Mouse (Mus musculus): ENCODE results near the gene Rnf17. TPM values are rescaled to one million over a fixed set of nuclear protein-coding genes. Genes with fewer than 3 reads are reported as not detected.

The Rnf17 gene
- polyA plus RNA-seq, 1 experiment: 0.57 TPM

DNA sequence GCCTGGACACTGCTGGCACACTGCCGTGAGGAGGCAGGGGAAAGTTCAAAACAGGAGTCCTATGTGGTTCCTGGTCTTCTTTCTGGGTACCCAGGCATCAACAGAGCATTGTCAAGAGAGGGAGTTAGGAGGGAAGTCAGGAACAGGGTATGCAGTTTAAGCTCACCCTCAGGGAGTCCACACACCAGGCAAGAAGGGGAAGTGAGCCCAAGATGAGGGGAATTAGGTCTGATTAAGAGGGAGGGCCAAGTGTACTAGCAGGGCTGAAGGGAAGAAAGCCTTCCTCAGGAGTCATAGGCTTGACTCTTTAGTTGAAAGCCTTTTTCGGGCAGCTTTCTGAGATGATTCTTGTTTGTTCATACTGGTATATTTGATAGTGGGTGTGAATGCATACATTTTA, 112.4 kb downstream of the Rnf17 start:
- DNase-seq: no peak
- WGBS: 73% methylated on average over 2 of the region's 2 CpGs
- Histone ChIP-seq H3K4me1 (ENCODE audit: control insufficient read depth, insufficient read depth, low read length) (no peaks in the 10 kb centered on the region), H3K4me3 (replicated peaks; ENCODE audit: insufficient read depth, low read depth, low read length) (no peak overlapping the region), H3K27me3 (ENCODE audit: control insufficient read depth, insufficient read depth, low read length) (no peaks in the 10 kb centered on the region), H3K27ac (ENCODE audit: insufficient read depth, low read length) (no peak overlapping the region)
- TF ChIP-seq POLR2A (IDR thresholded peaks at IDR 0.05; ENCODE audit: borderline replicate concordance, insufficient read depth, low read length) (no peak), CTCF (IDR thresholded peaks at IDR 0.05; ENCODE audit: borderline replicate concordance, insufficient read depth, low read depth, low read length) (no peak)

DNA sequence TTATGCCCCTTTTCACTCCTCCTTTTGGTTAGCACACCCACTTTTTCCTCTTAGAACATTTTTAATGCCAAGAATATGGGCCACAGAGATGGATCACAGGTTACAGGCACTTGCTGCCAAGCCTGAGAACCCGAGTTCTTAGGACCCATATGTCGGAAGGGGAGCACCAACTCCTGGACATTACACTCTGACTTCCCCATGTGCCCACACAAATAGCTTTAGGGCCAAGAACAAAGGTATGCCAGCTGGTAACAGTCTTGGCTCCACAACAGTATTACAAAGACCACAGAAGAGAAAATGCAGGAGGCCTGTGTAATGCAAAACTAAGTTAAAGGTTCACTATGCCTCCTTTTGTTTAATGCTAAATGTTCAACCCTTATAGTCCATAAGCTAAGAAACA, 128.4 kb downstream of the Rnf17 start:
- DNase-seq: peak; percentile 27 to 70
- Histone ChIP-seq H3K4me1 (ENCODE audit: control insufficient read depth, insufficient read depth, low read length) (peaks cover 4% of the 10 kb centered on the region; the same call in 1 of the 2 replicates), H3K4me3 (replicated peaks; ENCODE audit: insufficient read depth, low read depth, low read length) (no peak overlapping the region), H3K27ac (ENCODE audit: insufficient read depth, low read length) (no peak overlapping the region), H3K27me3 (ENCODE audit: control insufficient read depth, insufficient read depth, low read length) (no peaks in the 10 kb centered on the region)
- 12% methylated on average over 2 of the region's 2 CpGs for WGBS
- TF ChIP-seq POLR2A (IDR thresholded peaks at IDR 0.05; ENCODE audit: borderline replicate concordance, insufficient read depth, low read length): no peak
- no peak for TF ChIP-seq CTCF (IDR thresholded peaks at IDR 0.05; ENCODE audit: borderline replicate concordance, insufficient read depth, low read depth, low read length)

DNA sequence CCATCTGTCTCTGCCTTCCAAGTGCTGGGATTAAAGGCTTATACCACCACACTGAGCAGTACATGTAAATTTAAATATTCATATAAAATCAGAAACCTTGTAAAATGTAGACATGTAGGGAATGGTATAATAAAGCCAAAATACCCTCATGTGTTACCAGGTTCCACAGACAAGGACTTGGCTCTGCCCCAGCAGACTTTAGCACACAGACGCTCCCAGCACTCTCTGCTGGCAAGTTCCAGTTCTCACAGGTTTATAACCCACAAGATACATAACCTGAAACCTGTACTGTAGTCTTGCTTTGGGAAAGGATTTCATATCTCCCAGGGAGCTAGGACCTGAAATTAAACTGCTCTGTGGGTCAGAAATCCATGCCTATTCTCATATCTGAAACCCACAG, 142.6 kb downstream of the Rnf17 start:
- TF ChIP-seq CTCF (IDR thresholded peaks at IDR 0.05; ENCODE audit: borderline replicate concordance, insufficient read depth, low read depth, low read length) (no peak), POLR2A (IDR thresholded peaks at IDR 0.05; ENCODE audit: borderline replicate concordance, insufficient read depth, low read length) (no peak)
- H3K27me3 ChIP-seq (ENCODE audit: control insufficient read depth, insufficient read depth, low read length): no peaks in the 10 kb centered on the region
- peaks cover 4% of the 10 kb centered on the region; the same call in 1 of the 2 replicates for H3K4me1 ChIP-seq (ENCODE audit: control insufficient read depth, insufficient read depth, low read length)
- peak in 1 of 2 experiments; percentile 25 for DNase-seq
- H3K4me3 ChIP-seq (replicated peaks; ENCODE audit: insufficient read depth, low read depth, low read length): no peak overlapping the region
- no peak overlapping the region for H3K27ac ChIP-seq (ENCODE audit: insufficient read depth, low read length)
- 18% methylated on average over 1 of the region's 1 CpGs for WGBS

DNA sequence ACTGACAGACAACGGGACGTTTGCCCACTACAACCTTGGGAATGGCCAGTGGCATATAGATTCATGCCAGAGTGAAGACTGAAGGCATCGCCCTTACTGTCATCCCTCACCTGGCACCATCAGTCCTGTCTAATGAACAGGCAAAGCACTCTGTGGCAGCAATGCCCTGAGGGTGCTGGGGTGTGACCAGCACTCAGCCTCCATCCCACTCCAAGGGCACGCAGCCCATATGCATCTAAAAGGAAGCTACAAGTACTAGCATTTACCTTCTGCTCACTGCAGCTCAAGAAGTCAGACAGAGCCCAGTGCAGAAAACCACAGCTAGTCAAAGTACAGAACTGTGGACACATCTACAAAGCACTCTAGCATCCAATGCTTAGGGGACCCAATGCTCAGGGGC, 143.1 kb downstream of the Rnf17 start:
- WGBS: 87% methylated on average over 4 of the region's 4 CpGs
- no peak overlapping the region for H3K4me3 ChIP-seq (replicated peaks; ENCODE audit: insufficient read depth, low read depth, low read length)
- H3K4me1 ChIP-seq (ENCODE audit: control insufficient read depth, insufficient read depth, low read length): peaks cover 4% of the 10 kb centered on the region; the same call in 1 of the 2 replicates
- no peak for DNase-seq
- no peak overlapping the region for H3K27ac ChIP-seq (ENCODE audit: insufficient read depth, low read length)
- no peaks in the 10 kb centered on the region for H3K27me3 ChIP-seq (ENCODE audit: control insufficient read depth, insufficient read depth, low read length)
- TF ChIP-seq CTCF (IDR thresholded peaks at IDR 0.05; ENCODE audit: borderline replicate concordance, insufficient read depth, low read depth, low read length) (no peak), POLR2A (IDR thresholded peaks at IDR 0.05; ENCODE audit: borderline replicate concordance, insufficient read depth, low read length) (no peak)

DNA sequence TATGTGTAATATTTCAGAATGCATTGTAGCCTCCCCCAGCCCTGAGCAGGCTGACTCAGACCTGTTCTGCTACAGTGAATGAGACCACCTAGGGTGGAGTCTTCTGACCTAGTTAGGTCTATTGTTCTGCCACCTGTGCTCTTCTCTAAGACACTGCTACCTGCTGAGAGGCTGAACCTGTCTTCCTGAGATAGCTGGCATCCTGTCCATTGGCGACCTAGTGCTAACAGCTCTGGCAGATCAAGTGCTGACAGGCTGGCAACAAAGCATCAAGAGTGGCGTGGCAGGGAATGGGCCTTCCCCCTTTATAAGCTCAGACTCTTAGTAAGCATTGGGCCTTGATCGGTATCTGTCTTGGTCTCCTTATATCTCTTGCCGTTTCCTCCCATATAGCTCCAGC, 148.6 kb downstream of the Rnf17 start:
- WGBS: 12% methylated on average over 4 of the region's 4 CpGs
- peak; percentile 80 to 94 for DNase-seq
- Histone ChIP-seq H3K27ac (ENCODE audit: insufficient read depth, low read length) (peak overlapping the region; percentile 20; the same call in 1 of the 2 replicates), H3K27me3 (ENCODE audit: control insufficient read depth, insufficient read depth, low read length) (no peaks in the 10 kb centered on the region), H3K4me3 (replicated peaks; ENCODE audit: insufficient read depth, low read depth, low read length) (no peak overlapping the region), H3K4me1 (ENCODE audit: control insufficient read depth, insufficient read depth, low read length) (peaks cover 15% of the 10 kb centered on the region)
- no peak for TF ChIP-seq CTCF (IDR thresholded peaks at IDR 0.05; ENCODE audit: borderline replicate concordance, insufficient read depth, low read depth, low read length)
- TF ChIP-seq POLR2A (IDR thresholded peaks at IDR 0.05; ENCODE audit: borderline replicate concordance, insufficient read depth, low read length): no peak; the same call in 1 of the 2 replicates

DNA sequence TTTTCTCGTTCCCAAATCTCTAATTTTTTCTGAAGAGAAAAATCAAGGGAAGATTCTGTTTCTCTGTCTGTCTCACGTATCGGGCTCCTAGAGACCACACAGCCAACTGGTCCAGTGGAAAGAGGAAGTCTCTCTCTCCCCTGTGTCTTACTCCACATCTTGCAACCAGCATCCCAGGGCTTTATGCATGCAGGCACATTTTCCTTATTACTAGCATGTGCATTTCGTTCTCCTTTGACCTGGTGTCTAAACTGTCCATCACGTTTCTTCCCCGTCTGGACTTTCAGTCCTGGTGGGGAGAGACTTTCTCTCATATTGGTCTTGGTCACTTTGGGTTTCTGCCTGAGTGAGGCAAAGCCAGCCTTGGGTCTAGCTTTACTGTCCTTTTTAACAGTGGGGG, 150.5 kb downstream of the Rnf17 start:
- Histone ChIP-seq H3K4me1 (ENCODE audit: control insufficient read depth, insufficient read depth, low read length) (peaks cover 15% of the 10 kb centered on the region), H3K27ac (ENCODE audit: insufficient read depth, low read length) (no peak overlapping the region), H3K27me3 (ENCODE audit: control insufficient read depth, insufficient read depth, low read length) (no peaks in the 10 kb centered on the region), H3K4me3 (replicated peaks; ENCODE audit: insufficient read depth, low read depth, low read length) (no peak overlapping the region)
- no peak for DNase-seq
- no peak for TF ChIP-seq CTCF (IDR thresholded peaks at IDR 0.05; ENCODE audit: borderline replicate concordance, insufficient read depth, low read depth, low read length)
- TF ChIP-seq POLR2A (IDR thresholded peaks at IDR 0.05; ENCODE audit: borderline replicate concordance, insufficient read depth, low read length): no peak
- 96% methylated on average over 6 of the region's 6 CpGs for WGBS

DNA sequence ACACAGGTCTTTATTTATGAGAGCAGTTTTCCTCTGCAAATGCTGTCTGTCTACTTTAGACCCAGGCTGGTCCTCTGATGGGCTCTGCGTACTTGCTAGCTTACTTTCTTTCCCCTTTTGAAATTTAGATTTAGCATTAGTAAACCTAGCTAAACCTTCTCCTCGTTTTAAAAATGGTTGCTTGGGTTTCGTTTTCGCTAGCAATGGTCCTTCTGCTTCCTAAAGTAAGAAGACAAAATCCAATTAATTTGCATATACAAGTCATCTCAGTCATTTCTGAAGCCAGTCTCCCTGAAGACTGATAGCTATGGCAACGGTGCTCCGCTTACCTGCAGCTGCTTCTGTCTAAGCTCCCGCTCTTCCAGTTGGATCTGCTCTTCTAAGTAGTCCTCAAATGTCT, 150.9 kb downstream of the Rnf17 start:
- WGBS: 97% methylated on average over 7 of the region's 7 CpGs
- TF ChIP-seq POLR2A (IDR thresholded peaks at IDR 0.05; ENCODE audit: borderline replicate concordance, insufficient read depth, low read length) (no peak), CTCF (IDR thresholded peaks at IDR 0.05; ENCODE audit: borderline replicate concordance, insufficient read depth, low read depth, low read length) (no peak)
- no peaks in the 10 kb centered on the region for H3K27me3 ChIP-seq (ENCODE audit: control insufficient read depth, insufficient read depth, low read length)
- H3K4me1 ChIP-seq (ENCODE audit: control insufficient read depth, insufficient read depth, low read length): peaks cover 15% of the 10 kb centered on the region
- H3K4me3 ChIP-seq (replicated peaks; ENCODE audit: insufficient read depth, low read depth, low read length): no peak overlapping the region
- DNase-seq: no peak
- no peak overlapping the region for H3K27ac ChIP-seq (ENCODE audit: insufficient read depth, low read length)

DNA sequence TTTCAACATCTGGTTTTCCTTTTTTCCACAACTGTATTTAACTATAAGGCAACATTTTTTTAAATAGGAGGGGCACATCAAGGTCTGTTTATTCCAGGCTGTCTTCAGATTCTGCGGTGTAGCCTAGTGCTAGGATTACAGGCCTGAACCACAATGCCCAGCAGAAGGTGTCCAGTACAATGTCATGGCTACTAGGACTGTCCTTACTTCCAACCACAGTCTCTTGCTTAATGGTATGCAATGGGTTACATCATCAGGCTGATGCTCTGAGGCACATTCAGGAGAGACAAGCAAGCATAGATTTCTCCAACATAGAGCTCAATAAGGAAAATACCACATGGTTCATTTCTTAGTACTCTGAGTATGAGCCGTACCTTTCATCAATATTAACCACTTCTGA, 152.3 kb downstream of the Rnf17 start:
- WGBS: 99% methylated on average over 2 of the region's 2 CpGs

More for the DNA sequence above, 152.3 kb downstream of the Rnf17 start:
- H3K27ac ChIP-seq (ENCODE audit: insufficient read depth, low read length): no peak overlapping the region
- no peaks in the 10 kb centered on the region for H3K27me3 ChIP-seq (ENCODE audit: control insufficient read depth, insufficient read depth, low read length)
- no peak for TF ChIP-seq POLR2A (IDR thresholded peaks at IDR 0.05; ENCODE audit: borderline replicate concordance, insufficient read depth, low read length)
- TF ChIP-seq CTCF (IDR thresholded peaks at IDR 0.05; ENCODE audit: borderline replicate concordance, insufficient read depth, low read depth, low read length): no peak
- H3K4me1 ChIP-seq (ENCODE audit: control insufficient read depth, insufficient read depth, low read length): peaks cover 15% of the 10 kb centered on the region
- no peak overlapping the region for H3K4me3 ChIP-seq (replicated peaks; ENCODE audit: insufficient read depth, low read depth, low read length)
- DNase-seq: no peak
